Mouse (Mus musculus): ENCODE data around the gene Borcs6. TPM values are rescaled to one million over a fixed set of nuclear protein-coding genes. Genes with fewer than 3 reads are reported as not detected.

Borcs6 gene
- total and polyA plus RNA-seq, 3 experiments: 9.2 to 9.3 TPM; not detected in 1

- Histone ChIP-seq H3K9me3 (replicated peaks; ENCODE audit: insufficient read depth, low read length) (no peaks in the 10 kb centered on the region), H3K27ac (ENCODE audit: control insufficient read depth, low read depth, low read length) (no peak overlapping the region), H3K79me2 (ENCODE audit: control insufficient read depth, insufficient read depth, low read length, poor library complexity) (peaks cover 3% of the 10 kb centered on the region; the same call in 1 of the 2 replicates), H3K27me3 (ENCODE audit: control insufficient read depth in 1 of 2, insufficient read depth in 2 of 2, low read length in 2 of 2) (no peaks in the 10 kb centered on the region), H3K4me1 (ENCODE audit: control insufficient read depth in 1 of 2, insufficient read depth in 2 of 2, low read length in 2 of 2) (peaks cover 0 to 12% of the 10 kb centered on the region in 2 experiments; a peak in 3 of 4 replicates), H3K36me3 (ENCODE audit: control insufficient read depth in 1 of 2, insufficient read depth in 2 of 2, low read length in 2 of 2) (peaks cover 0 to 3% of the 10 kb centered on the region in 2 experiments; a peak in 1 of 4 replicates), H3K9ac (ENCODE audit: control insufficient read depth, low read depth, low read length, poor library complexity, severe bottlenecking) (no peak overlapping the region), H3K4me3 (ENCODE audit: control insufficient read depth in 1 of 2, insufficient read depth in 1 of 2, low read depth in 2 of 2, low read length in 2 of 2) (no peak overlapping the region)
- no peak for TF ChIP-seq MAZ (IDR thresholded peaks at IDR 0.05; ENCODE audit: low read depth, low read length)
- TF ChIP-seq TBP (IDR thresholded peaks at IDR 0.05; ENCODE audit: low read depth, low read length): no peak
- no peak for TF ChIP-seq RCOR1 (IDR thresholded peaks at IDR 0.05; ENCODE audit: low read depth, low read length)
- no peak for TF ChIP-seq CHD1 (IDR thresholded peaks at IDR 0.05; ENCODE audit: low read depth, low read length)
- no peak for TF ChIP-seq TCF12 (IDR thresholded peaks at IDR 0.05; ENCODE audit: low read depth, low read length)
- TF ChIP-seq JUND (IDR thresholded peaks at IDR 0.05; ENCODE audit: low read depth, low read length): no peak
- no peak for TF ChIP-seq POLR2A (IDR thresholded peaks at IDR 0.05; ENCODE audit: control insufficient read depth in 1 of 2, insufficient read depth in 1 of 2, low read depth in 1 of 2, low read length in 2 of 2, poor library complexity in 1 of 2)
- no peak for TF ChIP-seq MEF2A (IDR thresholded peaks at IDR 0.05; ENCODE audit: extremely low read depth, insufficient replicate concordance, low read depth, low read length, poor library complexity, severe bottlenecking)
- no peak for TF ChIP-seq SMC3 (IDR thresholded peaks at IDR 0.05; ENCODE audit: low read depth, low read length)
- TF ChIP-seq MXI1 (IDR thresholded peaks at IDR 0.05; ENCODE audit: low read depth, low read length): no peak
- no peak for TF ChIP-seq E2F4 (IDR thresholded peaks at IDR 0.05; ENCODE audit: borderline replicate concordance, low read depth, low read length)
- TF ChIP-seq EP300 (IDR thresholded peaks at IDR 0.05; ENCODE audit: low read depth in 1 of 2, low read length in 2 of 2): no peak
- no peak for TF ChIP-seq MYC (IDR thresholded peaks at IDR 0.05; ENCODE audit: low read depth, low read length)
- TF ChIP-seq RAD21 (IDR thresholded peaks at IDR 0.05; ENCODE audit: low read depth, low read length): no peak
- no peak for TF ChIP-seq NRF1 (IDR thresholded peaks at IDR 0.05; ENCODE audit: insufficient read depth, low read depth, low read length, poor library complexity, severe bottlenecking)
- TF ChIP-seq CTCF (IDR thresholded peaks at IDR 0.05 in 2 of 3, conservative IDR thresholded peaks at IDR 0.05 in 1 of 3; ENCODE audit: control insufficient read depth in 1 of 3, insufficient read depth in 1 of 3, low read depth in 2 of 3, low read length in 3 of 3, poor library complexity in 1 of 3, severe bottlenecking in 1 of 3): no peak
- TF ChIP-seq MAX (IDR thresholded peaks at IDR 0.05; ENCODE audit: low read length): no peak
- TF ChIP-seq HCFC1 (IDR thresholded peaks at IDR 0.05; ENCODE audit: low read depth, low read length): no peak
- no peak for TF ChIP-seq ZMIZ1 (IDR thresholded peaks at IDR 0.05; ENCODE audit: low read depth, low read length)
- TF ChIP-seq ELF1 (IDR thresholded peaks at IDR 0.05; ENCODE audit: low read depth, low read length): no peak
- no peak for DNase-seq (ENCODE audit: low read depth, low spot score)
Measured at GRCm38 (mm10) chr11:69075764-69076479, 16.4 kb downstream of the Borcs6 start.

- Histone ChIP-seq H3K27me3 (ENCODE audit: control insufficient read depth in 1 of 2, insufficient read depth in 2 of 2, low read length in 2 of 2) (no peaks in the 10 kb centered on the region), H3K9me3 (replicated peaks; ENCODE audit: insufficient read depth, low read length) (no peaks in the 10 kb centered on the region), H3K79me2 (ENCODE audit: control insufficient read depth, insufficient read depth, low read length, poor library complexity) (no peaks in the 10 kb centered on the region), H3K27ac (ENCODE audit: control insufficient read depth, low read depth, low read length) (no peak overlapping the region), H3K4me3 (ENCODE audit: control insufficient read depth in 1 of 2, insufficient read depth in 1 of 2, low read depth in 2 of 2, low read length in 2 of 2) (no peak overlapping the region), H3K9ac (ENCODE audit: control insufficient read depth, low read depth, low read length, poor library complexity, severe bottlenecking) (no peak overlapping the region), H3K4me1 (ENCODE audit: control insufficient read depth in 1 of 2, insufficient read depth in 2 of 2, low read length in 2 of 2) (peaks cover 0 to 12% of the 10 kb centered on the region in 2 experiments; a peak in 3 of 4 replicates), H3K36me3 (ENCODE audit: control insufficient read depth in 1 of 2, insufficient read depth in 2 of 2, low read length in 2 of 2) (peaks cover 0 to 3% of the 10 kb centered on the region in 2 experiments; a peak in 1 of 4 replicates)
- DNase-seq (ENCODE audit: low read depth, low spot score): no peak
- no peak for TF ChIP-seq GABPA (IDR thresholded peaks at IDR 0.05; ENCODE audit: low read depth, low read length)
- TF ChIP-seq E2F4 (IDR thresholded peaks at IDR 0.05; ENCODE audit: borderline replicate concordance, low read depth, low read length): no peak
- no peak for TF ChIP-seq USF1 (IDR thresholded peaks at IDR 0.05; ENCODE audit: low read depth, low read length)
- no peak for TF ChIP-seq EP300 (IDR thresholded peaks at IDR 0.05; ENCODE audit: low read depth in 1 of 2, low read length in 2 of 2)
- no peak for TF ChIP-seq SMC3 (IDR thresholded peaks at IDR 0.05; ENCODE audit: low read depth, low read length)
- no peak for TF ChIP-seq JUND (IDR thresholded peaks at IDR 0.05; ENCODE audit: low read depth, low read length)
- no peak for TF ChIP-seq ZC3H11A (IDR thresholded peaks at IDR 0.05; ENCODE audit: low read depth, low read length)
- TF ChIP-seq TAL1 (IDR thresholded peaks at IDR 0.05; ENCODE audit: low read length): no peak
- no peak for TF ChIP-seq UBTF (IDR thresholded peaks at IDR 0.05; ENCODE audit: borderline replicate concordance, insufficient read depth, low read depth, low read length)
- TF ChIP-seq ETS1 (IDR thresholded peaks at IDR 0.05; ENCODE audit: low read depth, low read length): no peak
- TF ChIP-seq ELF1 (IDR thresholded peaks at IDR 0.05; ENCODE audit: low read depth, low read length): no peak
- no peak for TF ChIP-seq POLR2A (IDR thresholded peaks at IDR 0.05; ENCODE audit: control insufficient read depth in 1 of 2, insufficient read depth in 1 of 2, low read depth in 1 of 2, low read length in 2 of 2, poor library complexity in 1 of 2)
- TF ChIP-seq MEF2A (IDR thresholded peaks at IDR 0.05; ENCODE audit: extremely low read depth, insufficient replicate concordance, low read depth, low read length, poor library complexity, severe bottlenecking): no peak
- no peak for TF ChIP-seq TCF12 (IDR thresholded peaks at IDR 0.05; ENCODE audit: low read depth, low read length)
- TF ChIP-seq ZKSCAN1 (IDR thresholded peaks at IDR 0.05; ENCODE audit: low read depth, low read length): no peak
- no peak for TF ChIP-seq MAZ (IDR thresholded peaks at IDR 0.05; ENCODE audit: low read depth, low read length)
- no peak for TF ChIP-seq GATA1 (IDR thresholded peaks at IDR 0.05; ENCODE audit: low read depth, low read length)
Measured at GRCm38 (mm10) chr11:69076572-69076971, 17.1 kb downstream of the Borcs6 start.
